Mouse (Mus musculus) C2C12 (cell line): Measurements from ENCODE around the gene Mdc1.

ENCODE experiments used
- CTCF ChIP-seq: IDR thresholded peaks from one replicate; pipeline ENCODE4 v1.5.1; 2011; ENCODE audit not compliant: control insufficient read depth, insufficient read depth, insufficient read length
- MYOD1 ChIP-seq: IDR thresholded peaks from one replicate; pipeline ENCODE4 v1.6.1; 2011; ENCODE audit warnings: low read depth; ENCODE audit not compliant: control insufficient read depth, insufficient read length
- USF1 ChIP-seq: IDR thresholded peaks from one replicate; pipeline ENCODE4 v1.6.1; 2011; ENCODE audit warnings: low read depth, mild to moderate bottlenecking, control low read depth, moderate library complexity

- TF ChIP-seq CTCF (no peak), USF1 (no peak), MYOD1 (peak; percentile 4)
These were observed at the start of gene Mdc1 for GRCm38 (mm10) chr17:35841076-35841950.
